Mouse (Mus musculus): ENCODE measurements at regions not wholly inside any gene's neighbourhood (a gene's known extent, or its start where the extent isn't known, plus 50 kb on each side); places are given as distances from the start of the nearest gene placed in this dataset.

- TF ChIP-seq TAL1 (conservative IDR thresholded peaks at IDR 0.05; ENCODE audit: low read depth, low read length) (no peak), CTCF (IDR thresholded peaks at IDR 0.05; ENCODE audit: low read depth, low read length) (no peak)
These were observed 279.6 kb downstream of the Gm21863 start for GRCm38 (mm10) chr12:20233871-20234307.

Data from G1E (cell line).